Mouse (Mus musculus) monocyte, adult 59 days (primary cell): ENCODE measurements around the gene Spast. TPM values are rescaled to one million over a fixed set of nuclear protein-coding genes. Genes with fewer than 3 reads are reported as not detected.

Source experiments
- total RNA-seq, 2 experiments: library from RNA; stranded (reverse); gene quantifications; one replicate each; pipeline ENCODE4 v1.2.4; 2023

Gene Spast
- total RNA-seq, result 10 to 100 TPM; 28.3 to 28.7 TPM

GRCm38 (mm10) chr17:74338937-74339804 is at the start of gene Spast:
TSS of gene Spast (plus strand) at chr17:74338987.

GRCm38 (mm10) chr17:74295026-74295970 is 43.5 kb upstream of the Spast start, which contains the start of gene Memo1:
TSS of gene Memo1 (minus strand) at chr17:74295521.

GRCm38 (mm10) chr17:74323844-74324243 is 14.9 kb upstream of the Spast start, which contains the start of gene Dpy30:
TSS of gene Dpy30 (minus strand) at chr17:74323944.

GRCm38 (mm10) chr17:74395383-74396065 is 56.7 kb downstream of the Spast start, which contains the start of gene Slc30a6:
TSS of gene Slc30a6 (plus strand) at chr17:74395608.

Other genes with a start within 250 kb of the Spast start
- 10 to 100 TPM; 26.5 to 29.7 TPM for gene Memo1, start 43.5 kb upstream of the Spast start, total RNA-seq
- 10 to 100 TPM; 27.2 to 34.9 TPM for gene Dpy30, start 15.0 kb upstream of the Spast start, total RNA-seq
- 10 to 100 TPM; 10.7 to 16.6 TPM for gene Slc30a6, start 56.6 kb downstream of the Spast start, total RNA-seq
- gene Nlrc4, start 120.2 kb downstream of the Spast start, total RNA-seq, result 10 to 100 TPM; 17.2 to 19.8 TPM
- 10 to 100 TPM; 35.8 to 65.6 TPM for gene Yipf4, start 150.5 kb downstream of the Spast start, total RNA-seq
- gene Birc6, start 189.3 kb downstream of the Spast start, total RNA-seq, result 100 to 1,000 TPM; 165 to 186 TPM